Mouse (Mus musculus) midbrain, embryonic 16.5 days (tissue): ENCODE measurements around the gene Bag3. TPM values are rescaled to one million over a fixed set of nuclear protein-coding genes. Genes with fewer than 3 reads are reported as not detected.

ENCODE experiments used
- ATAC-seq: fragments of 200-750 bp; cut with Nextera tagmentation; 2 replicates; pipeline ENCODE4 v1.8.0; 2017; ENCODE audit warnings: moderate TSS enrichment
- H3K27ac ChIP-seq: fragments of 300-500 bp; sonication (generic); 2 replicates; pipeline ENCODE4 v1.5.1; 2014; ENCODE audit warnings: mild to moderate bottlenecking, low read length, mixed read lengths
- H3K27me3 ChIP-seq: fragments of 300-500 bp; sonication (generic); 2 replicates; pipeline ENCODE4 v1.6.1; 2014; ENCODE audit warnings: low read depth, low read length, mixed read lengths; ENCODE audit not compliant: control insufficient read depth, insufficient read depth
- H3K36me3 ChIP-seq: fragments of 300-500 bp; sonication (generic); 2 replicates; pipeline ENCODE4 v1.6.1; 2014; ENCODE audit warnings: mild to moderate bottlenecking, low read length, moderate library complexity, mixed read lengths; ENCODE audit not compliant: control insufficient read depth, insufficient read depth
- H3K4me1 ChIP-seq: fragments of 300-500 bp; sonication (generic); 2 replicates; pipeline ENCODE4 v1.6.1; 2014; ENCODE audit warnings: mild to moderate bottlenecking, low read length, mixed read lengths; ENCODE audit not compliant: control insufficient read depth, insufficient read depth
- H3K4me2 ChIP-seq: fragments of 300-500 bp; sonication (generic); 2 replicates; pipeline ENCODE4 v1.6.1; 2014; ENCODE audit warnings: mild to moderate bottlenecking, low read length, mixed read lengths
- H3K4me3 ChIP-seq: fragments of 300-500 bp; sonication (generic); 2 replicates; pipeline ENCODE4 v1.5.1; 2014; ENCODE audit warnings: low read depth, mild to moderate bottlenecking, low read length, moderate library complexity, mixed read lengths
- H3K9ac ChIP-seq: fragments of 300-500 bp; sonication (generic); 2 replicates; pipeline ENCODE4 v1.6.1; 2014; ENCODE audit warnings: low read depth, low read length, mixed read lengths
- H3K9me3 ChIP-seq: fragments of 300-500 bp; sonication (generic); replicated peaks from 2 replicates; pipeline ENCODE4 v1.6.1; 2014; ENCODE audit warnings: mild to moderate bottlenecking, low read length, mixed read lengths; ENCODE audit not compliant: control insufficient read depth, poor library complexity, severe bottlenecking
- WGBS: fragments of 180-500 bp; shearing (Covaris S2); extraction: QIAGEN DNeasy Blood & Tissue Kit; methylation state at CpG from one replicate; pipeline ENCODE4 v1.1.7; 2014; 5-methylcytosine and 5-hydroxymethylcytosine counted together
- polyA plus RNA-seq: library from polyadenylated mRNA; unstranded; fragments of >200 nt; fragmentation: Nextera tagmentation; extraction: Ambion mirVana; gene quantifications from 2 replicates; pipeline ENCODE4 v1.2.1, GENCODE M21; 2015

Gene Bag3
- polyA plus RNA-seq, 1 experiment from 2014 or later, result 2.8 TPM

DNA sequence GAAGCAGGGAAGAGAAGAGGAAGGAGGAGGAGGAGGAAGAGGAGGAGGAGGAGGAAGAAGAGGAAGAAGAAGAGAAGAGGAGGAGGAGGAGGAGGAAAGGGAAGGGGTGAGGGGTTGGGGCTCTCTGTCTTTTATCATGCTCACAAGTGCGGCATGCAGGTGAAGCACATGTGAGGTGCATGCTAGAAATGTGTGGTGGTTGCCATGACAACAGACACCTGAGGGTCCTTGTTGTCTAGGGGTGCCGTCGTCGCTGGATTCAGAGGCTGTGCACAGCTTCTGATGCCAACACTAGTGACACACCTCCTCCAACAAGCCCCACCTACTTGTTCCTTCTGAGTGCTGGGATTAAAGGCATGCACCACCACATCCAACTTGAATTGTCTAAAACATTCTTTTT lies 7.1 kb upstream of the Bag3 start:
- peaks cover under 1% of the 10 kb centered on the region; the same call in 1 of the 2 replicates for H3K27me3 ChIP-seq
- no peak overlapping the region for H3K9ac ChIP-seq
- no peak overlapping the region for H3K4me2 ChIP-seq
- H3K4me1 ChIP-seq, result 0 out of 2 replicates have a peak, but pooled peaks cover 6% of the 10 kb centered on the region
- H3K27ac ChIP-seq, result no peak overlapping the region
- H3K36me3 ChIP-seq, result no peaks in the 10 kb centered on the region
- no peaks in the 10 kb centered on the region for H3K9me3 ChIP-seq
- no peak overlapping the region for H3K4me3 ChIP-seq
- ATAC-seq, result peak; percentile 77; the same call in 1 of the 2 replicates
- 26% methylated on average over 4 of the region's 4 CpGs for WGBS

GRCm38 (mm10) chr7:128519316-128520050 lies 3.9 kb upstream of the Bag3 start:
- H3K4me3 ChIP-seq, result no peak overlapping the region
- H3K36me3 ChIP-seq, result no peaks in the 10 kb centered on the region
- H3K4me2 ChIP-seq, result no peak overlapping the region
- 77% methylated on average over 16 of the region's 16 CpGs for WGBS
- no peak overlapping the region for H3K27ac ChIP-seq
- H3K4me1 ChIP-seq, result peaks cover 8% of the 10 kb centered on the region; the same call in 1 of the 2 replicates
- H3K27me3 ChIP-seq, result peaks cover 18% of the 10 kb centered on the region
- no peak overlapping the region for H3K9ac ChIP-seq
- ATAC-seq, result no peak
- no peaks in the 10 kb centered on the region for H3K9me3 ChIP-seq

DNA sequence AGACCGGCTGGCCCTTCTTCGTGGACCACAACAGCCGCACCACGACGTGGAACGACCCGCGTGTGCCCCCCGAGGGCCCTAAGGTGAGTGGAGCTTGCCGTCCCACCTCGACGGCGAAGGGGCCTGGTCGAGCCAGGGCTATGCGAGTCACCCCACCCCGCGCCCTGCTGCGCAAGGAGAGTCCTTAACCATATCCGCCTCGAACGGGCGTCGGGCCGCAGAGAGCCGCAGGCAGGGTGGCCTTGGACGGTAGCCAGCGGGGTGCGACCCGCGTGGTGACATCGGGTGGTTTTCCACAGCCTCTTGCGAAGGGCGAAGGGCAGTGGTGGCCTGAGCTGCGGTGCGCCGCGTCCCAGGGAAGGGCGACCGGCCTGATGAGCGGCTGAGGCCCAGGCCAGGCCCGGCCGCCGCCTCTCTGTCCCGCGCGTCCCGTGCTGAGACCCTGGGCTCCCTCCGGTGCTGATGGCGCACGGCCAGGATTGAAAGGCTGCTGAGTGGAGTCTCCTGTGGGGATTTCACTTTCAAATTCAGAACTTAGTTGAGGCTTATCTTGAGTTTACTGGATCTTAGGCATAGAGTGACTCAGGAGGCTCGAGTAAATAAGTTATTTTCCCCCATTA lies 656 bp downstream of the Bag3 start:
- Histone ChIP-seq H3K27ac (no peak overlapping the region), H3K9me3 (no peaks in the 10 kb centered on the region), H3K27me3 (peaks cover 18% of the 10 kb centered on the region), H3K9ac (peak overlapping the region; percentile 22), H3K4me3 (peak overlapping the region; percentile 37), H3K4me2 (peak overlapping the region; percentile 60), H3K4me1 (peaks cover 5% of the 10 kb centered on the region; the same call in 1 of the 2 replicates), H3K36me3 (no peaks in the 10 kb centered on the region)
- peak; percentile 60; the same call in 1 of the 2 replicates for ATAC-seq
- 3% methylated on average over 50 of the region's 51 CpGs for WGBS

DNA sequence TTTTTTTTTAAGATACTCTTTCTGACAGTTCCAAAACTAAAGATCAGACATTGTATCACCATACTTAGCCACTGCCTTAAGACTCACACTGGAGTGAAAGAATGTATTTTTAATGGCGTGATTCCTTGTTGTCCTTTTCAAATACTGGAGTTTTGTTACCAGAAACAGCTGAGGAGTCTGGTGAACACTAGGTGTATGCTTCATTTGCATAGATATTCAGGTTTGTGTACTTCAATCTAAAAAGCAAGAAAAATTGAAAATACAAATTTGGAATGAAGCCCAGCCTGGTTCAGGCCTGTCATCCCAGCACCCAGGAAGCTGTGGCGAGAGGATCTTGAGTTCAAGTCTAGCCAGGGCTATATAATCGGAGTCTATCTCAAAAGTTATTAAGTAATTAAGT lies 1.2 kb downstream of the Bag3 start:
- Histone ChIP-seq H3K4me1 (peaks cover 5% of the 10 kb centered on the region; the same call in 1 of the 2 replicates), H3K4me2 (no peak overlapping the region), H3K36me3 (no peaks in the 10 kb centered on the region), H3K9me3 (no peaks in the 10 kb centered on the region), H3K27ac (no peak overlapping the region), H3K9ac (no peak overlapping the region), H3K27me3 (peaks cover 18% of the 10 kb centered on the region), H3K4me3 (no peak overlapping the region)
- no peak for ATAC-seq
- 89% methylated on average over 3 of the region's 3 CpGs for WGBS

DNA sequence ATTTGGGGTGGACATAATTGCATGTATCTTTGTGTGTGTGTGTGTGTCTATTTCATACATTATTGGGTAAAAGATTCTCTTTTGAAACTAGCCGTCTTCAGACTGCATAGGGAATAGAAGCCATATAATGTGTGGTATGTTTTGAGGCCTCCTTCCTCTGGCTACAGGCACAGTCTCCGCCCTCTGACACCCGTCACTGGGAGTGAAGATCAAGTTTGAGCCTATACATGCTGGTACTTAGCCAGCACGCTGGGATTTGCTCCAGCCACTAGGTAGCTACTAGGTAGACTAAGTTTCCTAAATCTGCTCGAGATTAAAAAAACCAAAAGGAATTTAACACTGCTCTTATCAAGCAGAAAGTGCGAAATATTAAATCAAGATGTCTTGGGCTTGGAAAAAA lies 3.2 kb downstream of the Bag3 start:
- Histone ChIP-seq H3K27ac (no peak overlapping the region), H3K4me2 (no peak overlapping the region), H3K36me3 (no peaks in the 10 kb centered on the region), H3K9ac (no peak overlapping the region), H3K4me1 (peaks cover 24% of the 10 kb centered on the region), H3K9me3 (no peaks in the 10 kb centered on the region), H3K27me3 (peaks cover 15% of the 10 kb centered on the region), H3K4me3 (no peak overlapping the region)
- ATAC-seq, result no peak
- WGBS, result 81% methylated on average over 6 of the region's 6 CpGs

DNA sequence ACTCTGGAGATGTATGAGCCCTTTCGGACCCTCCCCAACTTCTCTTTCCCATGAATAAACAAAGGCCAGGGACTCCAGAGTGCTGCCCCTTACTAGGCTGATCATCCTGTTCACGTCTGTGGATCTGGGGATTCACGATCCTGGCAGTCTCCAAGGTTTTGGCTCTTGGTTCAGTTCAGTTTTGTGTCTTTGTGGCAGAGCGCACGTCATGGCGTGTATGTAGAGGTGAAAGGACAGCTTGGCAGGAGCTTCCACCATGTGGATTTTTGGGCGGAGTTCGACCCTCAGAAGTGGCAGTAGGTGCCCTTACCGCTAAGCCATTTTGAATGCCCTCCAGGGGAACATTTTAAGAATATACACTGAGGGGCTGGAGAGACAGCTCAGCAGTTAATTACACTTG lies 5.2 kb downstream of the Bag3 start:
- no peak overlapping the region for H3K9ac ChIP-seq
- H3K9me3 ChIP-seq, result no peaks in the 10 kb centered on the region
- peaks cover 3% of the 10 kb centered on the region for H3K27me3 ChIP-seq
- H3K4me1 ChIP-seq, result peaks cover 27% of the 10 kb centered on the region
- no peak overlapping the region for H3K4me3 ChIP-seq
- no peak overlapping the region for H3K4me2 ChIP-seq
- peak overlapping the region; percentile 15; the same call in 1 of the 2 replicates for H3K27ac ChIP-seq
- WGBS, result 84% methylated on average over 9 of the region's 9 CpGs
- no peaks in the 10 kb centered on the region for H3K36me3 ChIP-seq
- no peak for ATAC-seq

DNA sequence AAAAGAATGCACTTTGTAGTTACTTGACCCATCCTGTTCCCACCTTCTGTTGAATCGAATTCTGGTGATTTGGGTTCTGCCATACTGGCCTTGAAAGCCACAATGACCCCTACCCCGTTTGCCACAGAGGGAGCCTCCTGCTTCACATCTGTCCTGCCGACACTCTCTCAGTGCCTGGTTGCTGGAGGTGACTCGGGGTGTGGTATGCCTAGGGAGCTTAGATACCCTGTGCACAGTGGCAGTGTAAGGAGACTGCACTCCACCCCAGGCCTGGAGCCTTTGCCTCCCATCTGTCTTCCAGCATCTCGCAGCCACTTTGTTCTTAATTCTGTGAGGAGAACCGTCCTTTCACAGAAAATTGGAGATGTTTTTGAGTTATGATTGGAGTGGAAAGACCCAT lies 5.7 kb downstream of the Bag3 start:
- Histone ChIP-seq H3K36me3 (no peaks in the 10 kb centered on the region), H3K27ac (peak overlapping the region; percentile 15; the same call in 1 of the 2 replicates), H3K4me2 (no peak overlapping the region), H3K4me1 (peaks cover 26% of the 10 kb centered on the region), H3K4me3 (no peak overlapping the region), H3K27me3 (no peaks in the 10 kb centered on the region; the same call in 1 of the 2 replicates), H3K9me3 (no peaks in the 10 kb centered on the region), H3K9ac (no peak overlapping the region)
- WGBS, result 52% methylated on average over 6 of the region's 6 CpGs
- ATAC-seq, result no peak

DNA sequence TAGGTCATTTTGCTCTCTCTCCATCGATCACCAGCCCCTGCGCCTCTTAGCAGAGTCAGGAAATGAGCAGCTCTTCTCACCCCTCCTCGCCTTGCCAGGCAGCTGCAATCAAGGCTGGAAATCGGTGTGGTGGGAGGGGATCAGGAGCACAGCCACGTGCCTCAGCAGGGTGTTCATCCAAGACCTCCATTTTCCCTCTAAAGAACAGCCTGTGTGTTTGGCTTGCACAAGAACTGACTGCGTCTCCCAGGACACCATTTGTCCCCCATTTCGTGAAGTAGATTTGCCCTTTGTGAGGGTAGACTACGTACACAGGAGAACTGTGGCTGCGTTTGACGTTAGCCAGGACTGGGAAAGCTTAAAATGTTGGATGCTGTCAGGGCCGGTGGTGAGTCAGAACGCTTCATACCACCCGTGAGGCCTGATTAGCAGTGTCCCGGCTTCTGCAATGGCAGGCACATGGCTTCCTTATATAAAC lies 6.2 kb downstream of the Bag3 start:
- H3K27ac ChIP-seq, result peak overlapping the region; percentile 71; the same call in 1 of the 2 replicates
- H3K9me3 ChIP-seq, result no peaks in the 10 kb centered on the region
- no peak overlapping the region for H3K9ac ChIP-seq
- no peaks in the 10 kb centered on the region for H3K36me3 ChIP-seq
- H3K4me2 ChIP-seq, result no peak overlapping the region
- 29% methylated on average over 14 of the region's 14 CpGs for WGBS
- ATAC-seq, result no peak
- peaks cover 28% of the 10 kb centered on the region for H3K4me1 ChIP-seq
- no peaks in the 10 kb centered on the region; the same call in 1 of the 2 replicates for H3K27me3 ChIP-seq
- no peak overlapping the region for H3K4me3 ChIP-seq

DNA sequence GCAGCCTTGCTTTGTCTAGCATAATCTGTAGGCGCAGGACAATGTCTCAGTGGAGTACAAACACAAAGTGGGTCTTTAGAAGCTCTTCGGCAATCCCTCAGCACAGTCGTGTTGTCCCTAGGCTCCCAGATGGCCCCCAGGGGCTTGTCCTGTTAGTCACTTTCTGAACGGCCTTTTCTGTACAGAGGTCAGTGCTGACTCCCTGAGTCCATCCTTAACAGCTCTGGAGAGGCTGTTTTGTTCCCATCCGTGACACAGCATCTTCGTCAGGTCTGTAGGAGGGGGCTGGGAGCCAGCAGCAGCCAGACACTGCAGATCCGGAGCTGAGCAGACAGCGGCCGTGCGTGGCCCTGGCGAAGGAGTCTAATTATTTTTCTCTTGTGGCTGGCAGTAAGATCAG lies 7.6 kb downstream of the Bag3 start:
- Histone ChIP-seq H3K4me3 (no peak overlapping the region), H3K4me1 (peaks cover 42% of the 10 kb centered on the region), H3K4me2 (peak overlapping the region; percentile 39; the same call in 1 of the 2 replicates), H3K27ac (peak overlapping the region; percentile 77), H3K9me3 (no peaks in the 10 kb centered on the region), H3K27me3 (no peaks in the 10 kb centered on the region), H3K9ac (peak overlapping the region; percentile 53), H3K36me3 (no peaks in the 10 kb centered on the region)
- 3% methylated on average over 11 of the region's 11 CpGs for WGBS
- peak; percentile 68; the same call in 1 of the 2 replicates for ATAC-seq
